Mouse (Mus musculus) CD4-positive, CD25-positive, alpha-beta regulatory T cell, adult 2 months (primary cell): ENCODE results near the gene Duxbl3.
"Not testable (repeated sequence)": the region's sequence is repeated elsewhere in the genome, so short reads cannot be mapped to it uniquely, and the experiment has no call there.

Experiments
- DNase-seq: peaks from one replicate; pipeline ENCODE4 v3.0.0-alpha.2; 2012; ENCODE audit warnings: low read depth, low spot score

Gene Duxbl3

DNA sequence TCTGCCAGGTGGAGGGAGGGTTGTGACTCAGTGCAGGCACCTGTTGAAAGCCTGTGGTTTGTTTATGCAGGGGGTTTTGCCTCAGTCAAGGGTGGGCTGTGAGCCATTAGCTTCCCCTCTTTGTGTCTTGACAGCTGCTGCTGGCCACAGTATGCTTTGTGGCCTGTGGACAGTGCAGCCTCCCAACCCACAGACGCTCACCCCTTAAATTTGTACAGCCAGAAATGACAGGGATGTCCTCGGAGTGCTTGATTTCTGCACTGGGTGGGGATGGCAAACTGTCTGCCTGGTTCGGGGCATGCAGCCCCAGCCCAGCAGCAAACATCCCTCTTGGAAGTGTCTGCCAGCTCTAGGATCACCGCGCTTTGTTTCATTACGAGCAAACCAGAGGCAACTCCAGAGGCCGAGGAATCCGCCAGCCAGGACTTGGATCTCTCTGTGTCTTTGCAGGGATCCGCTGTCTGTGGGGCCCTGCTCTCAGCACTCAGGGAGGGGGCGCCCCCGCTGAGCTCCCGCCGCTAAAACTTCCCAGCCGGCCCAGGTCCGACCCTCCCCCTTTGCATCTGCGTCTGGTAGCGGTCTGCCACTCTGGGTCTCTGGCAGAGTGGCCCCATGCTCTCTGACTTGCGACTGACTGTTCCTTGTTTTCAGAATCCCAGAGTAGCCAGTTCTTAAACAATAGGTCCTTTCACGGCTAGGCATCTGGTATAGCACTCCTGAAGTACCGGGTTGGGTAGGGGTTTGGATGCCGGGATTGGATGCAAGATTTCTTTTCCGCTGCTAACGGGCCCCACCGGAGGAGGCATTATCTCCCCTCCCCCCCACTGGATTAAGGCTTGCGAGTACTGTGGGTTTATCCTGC, at the start of gene Duxbl3:
TSS of gene Duxbl3 (plus strand) at position 207 of the 862 bp plus-strand sequence.
- DNase-seq = not testable (repeated sequence)

DNA sequence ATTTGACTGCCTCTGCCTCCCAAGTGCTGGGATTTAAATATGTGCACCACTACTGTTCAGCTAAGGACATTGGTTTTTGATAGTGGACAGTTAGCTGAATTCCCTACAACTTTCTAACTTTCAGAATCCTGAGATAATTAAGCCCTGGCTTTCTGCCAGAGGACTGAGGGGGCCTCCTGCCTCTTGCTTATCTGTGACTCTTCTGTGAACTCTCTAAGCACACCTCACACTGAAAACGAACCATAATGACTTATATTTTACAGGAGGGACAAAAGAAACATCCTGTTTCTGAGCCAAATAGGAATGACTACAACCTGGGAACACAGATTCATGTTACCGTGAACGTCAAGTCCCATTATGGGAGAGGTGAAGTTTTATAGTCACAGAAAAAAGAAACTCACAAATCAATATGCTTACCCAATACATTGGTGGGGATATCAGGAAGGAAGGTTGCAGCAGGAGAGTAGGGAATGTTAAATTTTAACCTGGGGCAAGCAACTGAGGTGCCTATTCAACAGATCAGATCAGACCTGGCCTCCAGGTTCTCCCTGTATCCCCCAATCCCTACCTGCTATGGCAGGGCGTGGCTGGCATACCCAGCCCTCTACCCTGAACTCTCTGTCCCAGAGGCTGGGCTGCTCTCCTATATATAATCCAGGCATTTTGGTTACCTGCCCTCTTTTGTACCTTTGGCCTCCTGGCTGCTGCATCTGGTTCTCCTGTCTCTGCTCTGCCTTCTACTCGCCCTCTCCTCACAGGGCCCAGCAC, 41.3 kb upstream of the Duxbl3 start:
- DNase-seq = not testable (repeated sequence)

DNA sequence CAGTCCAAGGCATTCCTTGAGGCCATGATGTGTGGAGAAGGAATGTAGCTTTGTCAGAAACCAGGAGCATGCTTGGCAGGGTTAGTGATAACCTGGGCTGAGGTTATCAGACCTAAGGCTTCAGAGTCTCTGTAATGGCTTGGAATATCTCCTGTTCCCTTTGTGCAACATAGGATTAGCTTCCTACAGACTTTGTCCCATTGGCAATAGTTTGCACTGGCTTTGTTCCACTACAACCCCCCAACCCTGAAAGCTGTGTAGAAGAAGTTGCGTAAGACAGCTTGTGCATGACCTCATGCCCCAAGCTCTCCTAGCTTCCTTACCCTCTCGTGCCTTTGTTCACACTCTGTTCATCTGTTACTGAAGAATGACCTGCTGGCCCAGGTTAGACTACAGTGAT, 20.6 kb upstream of the Duxbl3 start:
- DNase-seq = not testable (repeated sequence)

DNA sequence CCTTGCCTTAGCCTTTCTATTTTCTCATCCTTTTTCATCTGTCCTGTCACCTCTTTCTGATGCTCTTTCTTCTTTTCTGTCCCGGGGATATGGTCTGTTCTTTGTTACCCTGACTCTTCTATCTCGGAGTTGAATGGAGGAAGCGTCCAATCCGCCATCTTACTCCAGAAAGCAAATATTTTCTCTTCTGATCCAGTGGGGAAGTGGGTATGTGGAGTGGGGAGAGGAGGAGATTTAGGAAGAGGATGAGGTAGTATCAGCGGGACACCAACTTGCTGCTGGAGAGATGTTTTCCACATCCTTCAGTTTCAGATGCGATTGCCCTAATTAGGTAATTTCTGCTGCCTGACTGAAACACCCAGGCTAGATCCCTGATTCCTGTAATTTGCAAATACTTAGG, 967 bp downstream of the Duxbl3 start:
- DNase-seq = not testable (repeated sequence)

DNA sequence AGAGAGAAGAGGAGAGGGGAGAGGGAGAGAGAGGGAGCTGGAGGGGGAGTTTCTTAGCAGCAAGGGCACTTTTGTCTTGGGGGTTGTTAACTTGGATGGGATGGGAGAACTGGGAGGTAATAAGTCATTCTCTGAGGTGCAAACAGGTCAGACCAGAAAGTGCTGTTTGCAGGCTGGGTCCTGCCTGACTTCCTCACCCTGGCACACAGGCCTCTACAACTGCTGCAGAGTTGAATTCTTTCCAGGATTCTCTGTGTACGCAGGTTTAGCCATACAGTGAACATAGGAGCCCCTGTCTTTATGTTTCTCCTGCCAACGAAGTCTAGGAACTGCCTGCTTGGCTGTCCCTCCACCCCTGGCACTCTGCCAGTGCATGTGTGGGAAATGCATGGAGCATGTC, 29.0 kb downstream of the Duxbl3 start:
- not testable (repeated sequence) for DNase-seq

DNA sequence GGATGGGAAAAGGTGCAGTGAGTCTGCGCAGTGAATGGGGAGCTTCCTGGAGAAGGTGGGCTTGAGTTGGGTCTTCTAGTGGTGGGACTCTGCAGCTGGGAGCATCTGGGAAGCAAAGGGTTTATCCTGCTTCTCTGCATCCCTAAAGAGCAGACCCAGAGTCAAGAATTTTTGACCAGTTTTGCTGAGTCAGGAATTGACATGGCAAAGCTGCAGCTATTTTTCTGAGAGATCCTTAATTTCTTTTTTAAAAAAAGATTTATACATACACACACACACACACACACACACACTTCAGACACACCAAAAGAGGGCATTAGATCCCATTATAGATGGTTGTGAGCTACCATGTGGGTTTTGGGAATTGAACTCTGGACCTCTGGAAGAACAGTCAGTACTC, 36.1 kb downstream of the Duxbl3 start:
- DNase-seq = no peak

DNA sequence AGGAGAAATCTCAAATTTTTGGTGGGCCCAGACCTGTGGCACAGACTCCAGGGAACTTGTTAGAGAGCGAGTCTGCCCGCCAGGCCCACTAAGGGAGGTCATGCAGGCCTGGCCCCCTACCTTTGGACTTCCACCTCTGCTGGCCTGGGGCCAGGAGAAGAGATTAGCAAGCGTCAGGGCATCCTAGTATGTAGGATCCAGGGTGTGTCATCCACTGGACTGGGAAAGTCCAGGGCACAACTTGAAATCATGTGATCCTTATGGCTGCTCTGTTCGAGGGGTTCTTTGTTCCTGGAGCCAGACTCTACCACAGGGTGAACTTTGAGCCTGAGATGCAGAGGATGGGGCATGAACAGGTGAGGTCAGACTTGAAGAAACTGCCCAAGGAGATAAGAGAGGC, 39.3 kb downstream of the Duxbl3 start:
- no peak for DNase-seq

DNA sequence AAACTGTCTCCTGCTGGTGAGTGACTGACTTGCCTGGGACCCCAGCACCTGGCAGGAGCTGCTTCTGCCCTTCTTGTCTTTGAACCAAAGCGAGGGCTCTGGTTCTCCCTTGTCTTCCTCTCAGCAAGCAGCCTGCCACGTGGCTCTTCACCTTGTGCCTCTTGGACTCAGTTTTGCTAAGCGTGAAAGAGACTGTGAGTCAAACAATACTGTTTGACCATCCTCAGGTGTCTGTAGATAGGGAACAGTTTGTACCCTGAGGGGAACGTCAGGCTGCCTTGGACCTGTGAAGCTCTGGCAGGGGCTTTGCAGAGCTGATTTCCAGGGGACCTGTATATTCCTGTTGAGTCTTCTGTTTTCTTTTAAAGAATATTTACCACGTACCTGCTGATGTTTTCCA, 39.7 kb downstream of the Duxbl3 start:
- DNase-seq = no peak

DNA sequence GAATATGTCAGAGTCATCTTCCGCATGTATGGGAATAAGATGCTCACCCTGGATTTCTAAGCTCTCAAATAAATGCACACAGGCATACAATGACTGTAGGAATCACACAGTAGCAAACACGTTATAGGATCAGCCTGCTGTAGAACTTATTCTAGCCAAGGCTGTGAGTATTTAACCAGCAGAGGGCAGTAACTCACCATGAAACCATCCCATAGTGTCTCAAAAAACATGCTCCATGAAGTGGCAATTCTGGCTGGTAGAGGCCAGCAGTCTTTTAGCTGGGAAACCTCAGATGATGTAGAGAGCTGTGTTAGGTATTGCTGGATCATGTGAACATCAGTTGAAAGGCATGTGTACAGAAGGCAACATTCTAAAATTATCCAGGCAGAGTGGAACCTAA, 45.3 kb downstream of the Duxbl3 start:
- peak; percentile 45 for DNase-seq

DNA sequence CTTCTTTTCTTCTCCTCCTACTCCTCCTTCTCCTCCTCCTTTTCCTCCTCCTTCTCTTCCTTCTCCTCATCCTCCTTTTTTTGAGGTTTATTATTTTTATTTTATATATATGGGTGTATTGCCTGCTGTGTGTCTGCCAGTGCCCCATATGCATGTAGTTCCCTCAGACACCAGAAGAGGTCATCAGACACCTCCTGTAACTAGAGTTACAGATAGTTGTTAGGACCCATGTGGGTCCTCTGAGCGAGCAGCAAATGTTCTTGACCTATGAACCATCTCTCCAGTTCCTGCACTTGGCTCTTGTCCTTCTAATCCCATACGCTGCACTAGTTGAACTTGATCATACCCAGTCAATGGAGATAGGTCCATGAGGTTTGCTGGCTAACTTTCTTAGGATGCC, 48.3 kb downstream of the Duxbl3 start:
- peak; percentile 41 for DNase-seq

DNA sequence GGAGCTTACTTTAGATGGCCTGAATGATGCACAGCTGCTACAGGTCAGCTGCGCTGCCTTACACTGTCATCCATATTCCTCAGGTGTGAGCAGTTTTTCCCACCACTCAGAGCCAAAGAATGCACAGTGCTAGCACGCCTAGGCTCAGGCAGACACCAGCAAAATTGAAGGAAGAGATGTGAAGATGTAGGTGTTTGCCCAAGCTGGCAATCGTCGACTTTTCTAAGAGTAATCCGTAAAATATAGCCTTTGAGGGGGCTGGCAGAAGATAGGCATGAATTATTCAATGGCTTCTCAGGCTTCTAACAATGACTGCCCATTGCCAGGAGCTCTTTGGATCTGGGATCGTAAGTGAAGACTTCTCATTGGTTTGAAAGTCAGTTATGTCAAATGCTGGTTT, 51.1 kb downstream of the Duxbl3 start:
- no peak for DNase-seq

DNA sequence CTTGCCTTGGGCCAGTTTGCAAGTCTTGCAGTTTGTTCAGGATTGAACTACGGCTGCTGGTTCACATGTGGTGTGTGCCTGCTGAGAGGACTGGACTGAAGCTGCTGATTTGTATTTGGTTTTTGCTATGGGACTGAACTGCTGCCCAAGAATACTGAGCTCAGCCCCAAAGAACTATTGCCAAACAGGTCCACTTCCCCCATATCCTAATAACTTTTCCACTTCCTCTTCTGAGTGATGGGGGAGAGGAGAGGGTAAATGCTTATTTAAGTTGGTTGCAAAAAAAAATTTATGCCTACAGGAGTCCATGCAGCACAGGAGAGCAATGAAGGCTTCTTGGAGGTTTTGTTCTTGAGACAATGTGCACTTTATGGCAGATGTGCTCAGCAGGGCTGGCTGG, 51.7 kb downstream of the Duxbl3 start:
- DNase-seq = no peak

DNA sequence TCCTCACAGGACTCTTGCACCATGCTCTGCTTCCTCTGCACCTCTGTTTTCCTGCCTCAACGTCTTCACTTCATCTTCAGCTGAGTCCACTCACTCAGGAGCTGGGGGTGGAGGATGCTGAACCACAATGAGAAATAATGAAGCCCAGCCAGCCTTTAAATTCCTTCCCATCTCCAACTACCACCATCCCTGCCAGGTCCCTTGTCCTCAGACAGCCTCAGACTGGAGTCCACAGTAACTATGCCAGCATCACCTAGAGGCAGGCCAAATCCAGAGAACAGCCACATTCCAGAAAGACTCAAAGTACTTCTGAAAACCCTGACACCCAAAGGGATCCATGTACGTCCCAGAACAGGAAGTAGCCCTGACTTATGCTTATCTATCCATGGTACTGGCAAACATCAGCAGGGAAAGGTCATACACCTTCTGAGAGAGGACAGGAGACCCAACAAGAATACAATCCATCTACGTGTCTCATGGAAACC, 58.5 kb downstream of the Duxbl3 start:
- DNase-seq = no peak
